Mouse (Mus musculus) kidney, postnatal 14 days (tissue): ENCODE data around the gene Efnb2.

Source experiments
- DNase-seq: peaks from one replicate; pipeline ENCODE4 v3.0.0; 2022; ENCODE audit warnings: mixed read lengths

Efnb2 gene

GRCm38 (mm10) chr8:8611928-8612327, 49.1 kb downstream of the Efnb2 start:
- DNase-seq: no peak

- DNase-seq: no peak
Observed at GRCm38 (mm10) chr8:8609791-8610190, 51.3 kb downstream of the Efnb2 start.

GRCm38 (mm10) chr8:8609141-8609540, 51.9 kb downstream of the Efnb2 start:
- DNase-seq: no peak

GRCm38 (mm10) chr8:8605621-8606020, 55.4 kb downstream of the Efnb2 start:
- DNase-seq: no peak

GRCm38 (mm10) chr8:8603875-8604274, 57.2 kb downstream of the Efnb2 start:
- DNase-seq: no peak

- peak; percentile 17 for DNase-seq
Observed at GRCm38 (mm10) chr8:8602616-8603461, 58.2 kb downstream of the Efnb2 start.

- no peak for DNase-seq
Observed at GRCm38 (mm10) chr8:8599931-8600330, 61.1 kb downstream of the Efnb2 start.

- no peak for DNase-seq
Observed at GRCm38 (mm10) chr8:8597434-8597833, 63.6 kb downstream of the Efnb2 start.

GRCm38 (mm10) chr8:8595831-8596611, 65.0 kb downstream of the Efnb2 start:
- no peak for DNase-seq

- DNase-seq: no peak
Observed at GRCm38 (mm10) chr8:8593812-8594211, 67.2 kb downstream of the Efnb2 start.

- no peak for DNase-seq
Observed at GRCm38 (mm10) chr8:8593371-8593770, 67.7 kb downstream of the Efnb2 start.

GRCm38 (mm10) chr8:8592331-8592730, 68.7 kb downstream of the Efnb2 start:
- DNase-seq: no peak

GRCm38 (mm10) chr8:8583981-8584377, 77.1 kb downstream of the Efnb2 start:
- no peak for DNase-seq

- no peak for DNase-seq
Observed at GRCm38 (mm10) chr8:8583290-8583980, 77.6 kb downstream of the Efnb2 start.

GRCm38 (mm10) chr8:8577770-8578303, 83.2 kb downstream of the Efnb2 start:
- DNase-seq: no peak

- DNase-seq: peak; percentile 17
Observed at GRCm38 (mm10) chr8:8576833-8577232, 84.2 kb downstream of the Efnb2 start.

GRCm38 (mm10) chr8:8576286-8576685, 84.8 kb downstream of the Efnb2 start:
- no peak for DNase-seq

GRCm38 (mm10) chr8:8574521-8575499, 86.2 kb downstream of the Efnb2 start:
- DNase-seq: no peak

GRCm38 (mm10) chr8:8572272-8572671, 88.8 kb downstream of the Efnb2 start:
- no peak for DNase-seq

GRCm38 (mm10) chr8:8571625-8572215, 89.3 kb downstream of the Efnb2 start:
- no peak for DNase-seq

- DNase-seq: no peak
Observed at GRCm38 (mm10) chr8:8569280-8569679, 91.8 kb downstream of the Efnb2 start.
